In the genomic region with DNA sequence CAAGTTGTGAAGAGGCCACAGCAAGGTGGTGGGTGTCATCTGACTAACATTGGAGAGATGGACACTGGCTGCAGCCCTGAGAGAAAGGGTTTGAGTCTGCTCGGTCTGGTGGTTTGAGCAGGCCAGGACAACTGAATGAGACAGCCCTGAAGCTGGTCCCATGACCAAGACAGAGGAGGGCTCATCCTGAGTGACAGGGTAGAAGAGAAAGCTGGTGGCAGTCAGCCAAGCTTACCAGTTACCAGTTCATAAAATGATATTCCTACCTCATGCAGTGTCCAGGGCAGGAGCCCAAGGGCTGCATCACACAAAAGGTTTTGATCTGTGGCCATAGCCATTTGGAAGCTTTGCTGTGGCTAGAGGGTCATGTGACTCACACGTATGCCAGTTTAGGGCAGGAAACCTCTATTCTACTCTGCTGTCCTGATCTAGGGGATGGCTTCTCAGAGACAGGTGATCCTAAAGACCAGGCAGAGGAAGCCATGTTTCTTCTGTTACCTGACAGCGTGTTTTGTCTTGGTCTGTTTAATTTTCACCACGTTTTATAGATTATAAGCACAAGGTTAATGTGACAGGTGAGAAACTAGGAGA, we compare ENCODE assay signal across 13 mouse cellular contexts.
DNase-seq lines count a peak whose midpoint lies in the region; ATAC-seq and TF ChIP-seq lines count a peak whose summit lies in the region.
"Had no signal": no experiment of that assay in that cellular context is flagged by ENCODE, and none has a peak within 500 bp of the region (broad histone marks: within the 10 kb centered on the region; RNA-seq: fewer than 3 reads in every experiment).

No protein-coding gene starts in this region.

- H3K4me2 ChIP-seq in kidney, postnatal 0 days (ENCODE audit: low read length): no peak overlapping the region
- H3K4me2 ChIP-seq in midbrain, embryonic 14.5 days (ENCODE audit: low read length): no peak overlapping the region
- H3K4me2 ChIP-seq: liver, embryonic 13.5 days; neural tube, embryonic 12.5 days had no signal

- TF ChIP-seq CTCF in kidney, postnatal 0 days (IDR thresholded peaks at IDR 0.05; ENCODE audit: low read depth): no peak

- H3K27me3 ChIP-seq in kidney, postnatal 0 days (ENCODE audit: insufficient read depth, low read length): no peaks in the 10 kb centered on the region
- H3K27me3 ChIP-seq in midbrain, embryonic 14.5 days (ENCODE audit: control insufficient read depth, insufficient read depth, low read length): no peaks in the 10 kb centered on the region
- H3K27me3 ChIP-seq: liver, embryonic 13.5 days; neural tube, embryonic 12.5 days had no signal

- H3K9ac ChIP-seq in kidney, postnatal 0 days (ENCODE audit: low read depth, low read length): no peak overlapping the region
- H3K9ac ChIP-seq in midbrain, embryonic 14.5 days (replicated peaks; ENCODE audit: low read length): no peak overlapping the region
- H3K9ac ChIP-seq: liver, embryonic 13.5 days; neural tube, embryonic 12.5 days had no signal

- no peak overlapping the region for H3K4me3 ChIP-seq in kidney, postnatal 0 days (replicated peaks; ENCODE audit: low read depth, low read length)
- no peak overlapping the region for H3K4me3 ChIP-seq in midbrain, embryonic 14.5 days (replicated peaks; ENCODE audit: low read depth, low read length)
- H3K4me3 ChIP-seq: left cerebral cortex, adult 2 months; liver, embryonic 13.5 days; neural tube, embryonic 12.5 days had no signal

- H3K9me3 ChIP-seq in kidney, postnatal 0 days (replicated peaks; ENCODE audit: low read length): no peaks in the 10 kb centered on the region
- no peaks in the 10 kb centered on the region for H3K9me3 ChIP-seq in midbrain, embryonic 14.5 days (ENCODE audit: control insufficient read depth, low read length)
- H3K9me3 ChIP-seq: liver, embryonic 13.5 days; neural tube, embryonic 12.5 days had no signal

- 66% methylated on average over 4 of the region's 4 CpGs for WGBS in kidney, postnatal 0 days
- 83% methylated on average over 4 of the region's 4 CpGs for WGBS in midbrain, embryonic 14.5 days

- H3K36me3 ChIP-seq in kidney, postnatal 0 days (ENCODE audit: insufficient read depth, low read length): no peaks in the 10 kb centered on the region
- H3K36me3 ChIP-seq in midbrain, embryonic 14.5 days (ENCODE audit: control insufficient read depth, insufficient read depth, low read length): no peaks in the 10 kb centered on the region
- H3K36me3 ChIP-seq: liver, embryonic 13.5 days; neural tube, embryonic 12.5 days had no signal

- peaks cover 1% of the 10 kb centered on the region; the same call in 1 of the 2 replicates for H3K4me1 ChIP-seq in kidney, postnatal 0 days (replicated peaks; ENCODE audit: insufficient read depth, low read length)
- peaks cover 7% of the 10 kb centered on the region; the same call in 1 of the 2 replicates for H3K4me1 ChIP-seq in midbrain, embryonic 14.5 days (ENCODE audit: control insufficient read depth, insufficient read depth, low read length)
- H3K4me1 ChIP-seq: liver, embryonic 13.5 days had no signal

- ATAC-seq in kidney, postnatal 0 days (replicated peaks; ENCODE audit: low FRiP score, low read depth): peak; percentile 65; the same call in 1 of the 2 replicates
- 0 out of 2 replicates have a peak, but pooled peaks have one; percentile 11 for ATAC-seq in midbrain, embryonic 14.5 days (ENCODE audit: low FRiP score, low TSS enrichment)

- DNase-seq in adrenal gland, postnatal 25 days: peak; percentile 25
- no peak for DNase-seq in adrenal gland, adult 18-20 months (ENCODE audit: low spot score in 2 of 2)
- DNase-seq in kidney, postnatal 0 days (ENCODE audit: low spot score): no peak
- no peak for DNase-seq in kidney, adult 18-20 months
- peak; percentile 85 for DNase-seq in cerebellum, adult 11-12 months
- DNase-seq in midbrain, embryonic 14.5 days: peak; percentile 26
- no peak for DNase-seq in right cerebral cortex, postnatal 4 days
- no peak for DNase-seq in layer of hippocampus, adult 18-20 months (ENCODE audit: low spot score in 2 of 2)
- DNase-seq: B cell, adult 2 months; liver, embryonic 13.5 days had no signal

- H3K27ac ChIP-seq in kidney, postnatal 0 days: no peak overlapping the region
- no peak overlapping the region for H3K27ac ChIP-seq in midbrain, embryonic 14.5 days (replicated peaks; ENCODE audit: low read depth, low read length)
- H3K27ac ChIP-seq: left cerebral cortex, adult 2 months; liver, embryonic 13.5 days; neural tube, embryonic 12.5 days; stomach, postnatal 0 days had no signal

Comparison
In these comparisons a context has a peak if more than half of its experiments do, and no peak if none do; other contexts are left out.
1. DNase-seq: peak in adrenal gland, postnatal 25 days (single experiment), cerebellum, adult 11-12 months (single experiment) and midbrain, embryonic 14.5 days (single experiment); none in adrenal gland, adult 18-20 months (0 of 2), kidney, postnatal 0 days (single experiment), kidney, adult 18-20 months (single experiment), right cerebral cortex, postnatal 4 days (single experiment) and layer of hippocampus, adult 18-20 months (0 of 2).